Mouse (Mus musculus) bone marrow, adult 2 months (tissue): ENCODE data around the gene Tmem41b.
"Not testable (repeated sequence)": the region's sequence is repeated elsewhere in the genome, so short reads cannot be mapped to it uniquely, and the experiment has no call there.

Source experiments
- CTCF ChIP-seq: fragments of 200-500 bp; IDR thresholded peaks from 2 replicates; pipeline ENCODE4 v1.5.1; 2011; ENCODE audit warnings: low read length, control low read depth; ENCODE audit not compliant: control insufficient read depth, insufficient read depth
- POLR2A ChIP-seq: fragments of 200-500 bp; IDR thresholded peaks from 2 replicates; pipeline ENCODE4 v1.6.1; 2011; ENCODE audit warnings: low read depth, mild to moderate bottlenecking, control low read depth, low read length, borderline replicate concordance; ENCODE audit not compliant: control insufficient read depth

DNA sequence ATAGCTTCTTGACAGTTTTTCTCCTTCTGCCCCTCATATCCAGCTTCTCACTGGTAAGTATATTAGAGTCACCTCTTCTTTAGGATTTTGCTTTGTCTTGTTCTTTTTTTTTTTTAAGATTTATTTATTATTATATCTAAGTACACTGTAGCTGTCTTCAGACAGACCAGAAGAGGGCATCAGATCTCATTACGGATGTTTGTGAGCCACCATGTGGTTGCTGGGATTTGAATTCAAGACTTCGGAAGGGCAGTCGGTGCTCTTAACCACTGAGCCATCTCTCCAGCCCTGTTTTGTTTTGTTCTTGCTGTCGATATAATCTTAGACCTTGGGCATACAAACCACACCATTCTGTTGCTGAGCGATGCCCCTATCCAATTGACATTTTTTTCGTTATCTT lies at the start of gene Tmem41b:
- not testable (repeated sequence) for TF ChIP-seq POLR2A, CTCF
